Mouse (Mus musculus) ovary, postnatal 36 days (tissue): ENCODE measurements at regions not wholly inside any gene's neighbourhood (a gene's known extent, or its start where the extent isn't known, plus 50 kb on each side); places are given as distances from the start of the nearest gene placed in this dataset.
"Not testable (repeated sequence)": the region's sequence is repeated elsewhere in the genome, so short reads cannot be mapped to it uniquely, and the experiment has no call there.

Source experiments
- DNase-seq: peaks from one replicate; pipeline ENCODE4 v3.0.0; 2022; ENCODE audit warnings: low spot score, mixed read lengths

GRCm38 (mm10) chr11:29628476-29628875, 64.3 kb upstream of the Rtn4 start:
- no peak for DNase-seq

DNA sequence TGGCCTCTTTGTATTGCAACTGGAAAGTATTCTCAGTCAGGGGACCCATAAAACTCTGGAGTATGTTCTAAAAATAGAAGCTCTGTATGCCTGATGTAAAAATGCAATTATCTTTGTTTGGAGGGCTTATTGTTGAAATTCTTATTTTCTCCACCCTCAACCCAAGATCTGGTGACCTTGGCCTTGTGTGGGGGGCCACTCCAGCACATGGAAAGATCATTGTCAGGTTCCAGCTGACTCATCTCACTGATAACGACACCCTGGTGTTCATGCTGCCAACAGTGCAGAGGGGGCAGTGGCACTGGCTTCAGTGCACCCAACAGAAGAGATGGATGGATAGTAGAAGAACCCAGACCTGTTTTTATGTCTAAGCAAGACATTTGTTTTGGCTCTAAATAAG, 60.3 kb upstream of the Rtn4 start:
- DNase-seq: peak; percentile 11

DNA sequence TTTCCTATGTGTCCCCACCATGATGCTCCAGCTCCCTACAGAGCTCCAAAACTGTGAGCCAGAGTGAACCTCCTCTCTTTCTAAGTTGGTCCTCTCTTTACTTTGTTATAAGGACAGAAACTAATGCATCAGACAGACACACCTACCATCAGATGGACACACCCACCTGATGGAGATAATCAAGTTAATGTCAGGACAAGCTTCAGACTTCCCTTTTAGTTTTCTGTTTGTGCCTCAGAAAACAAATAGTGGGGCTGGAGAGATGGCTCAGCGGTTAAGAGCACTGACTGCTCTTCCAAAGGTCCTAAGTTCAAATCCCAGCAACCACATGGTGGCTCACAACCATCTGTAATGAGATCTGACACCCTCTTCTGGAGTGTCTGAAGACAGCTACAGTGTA, 59.5 kb upstream of the Rtn4 start:
- DNase-seq: not testable (repeated sequence)

- DNase-seq: no peak
Observed at GRCm38 (mm10) chr11:29636759-29637200, 56.0 kb upstream of the Rtn4 start.

DNA sequence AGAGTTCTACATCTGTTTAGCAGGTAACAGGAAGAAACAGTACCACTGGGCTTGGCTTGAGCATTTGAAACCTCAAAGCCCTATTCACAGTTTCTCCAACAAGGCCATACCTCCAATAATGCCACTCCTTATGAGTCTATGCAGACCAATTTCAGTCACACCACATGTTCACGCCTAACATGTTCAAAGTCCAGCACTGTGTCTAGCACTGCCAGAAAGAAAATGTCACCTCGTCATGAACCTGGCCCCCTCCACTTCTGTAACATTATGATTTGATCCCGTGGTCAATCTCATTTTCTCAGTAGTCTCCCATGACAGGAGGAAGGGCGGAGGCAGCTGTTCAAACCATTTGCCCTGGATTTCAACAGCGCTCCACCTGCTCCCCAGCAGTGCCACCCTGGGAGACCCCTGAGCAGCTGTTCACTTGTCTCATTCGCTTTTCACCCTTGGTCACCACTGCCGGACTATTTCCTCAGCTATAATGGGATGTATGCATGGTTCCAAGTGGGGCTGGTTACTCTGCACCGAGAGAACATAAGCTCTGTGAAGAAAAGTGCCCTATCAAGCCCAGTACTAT, 54.6 kb upstream of the Rtn4 start:
- DNase-seq: no peak

GRCm38 (mm10) chr11:29638861-29639260, 53.9 kb upstream of the Rtn4 start:
- no peak for DNase-seq
